Mouse (Mus musculus) liver, embryonic 14 days (tissue): ENCODE data around the gene Ace3. TPM values are rescaled to one million over a fixed set of nuclear protein-coding genes. Genes with fewer than 3 reads are reported as not detected.

ENCODE experiments used
- polyA plus RNA-seq: library from polyadenylated mRNA; depleted of rRNA; stranded (reverse); fragments of >200 nt; gene quantifications from 2 replicates; pipeline ENCODE4 v1.2.3, GENCODE M21; 2012; rRNA removed

Ace3 gene
- not detected in 2 replicates for polyA plus RNA-seq

GRCm38 (mm10) chr11:105994375-105994774 lies at the start of gene Ace3:
Gene Ace3 (plus strand): TSS chr11:105994675.

GRCm38 (mm10) chr11:105952911-105953386 lies 41.5 kb upstream of the Ace3 start, which contains the start of gene Cyb561:
Gene Cyb561 (minus strand): TSS chr11:105953336.

GRCm38 (mm10) chr11:105967741-105968574 lies 26.5 kb upstream of the Ace3 start, which contains the start of gene Ace:
Gene Ace (plus strand): TSS chr11:105967945.

GRCm38 (mm10) chr11:106007821-106008220 lies 13.3 kb downstream of the Ace3 start, which contains the start of gene Kcnh6:
Gene Kcnh6 (plus strand): TSS chr11:106008124.

GRCm38 (mm10) chr11:106036548-106037417 lies 42.3 kb downstream of the Ace3 start, which contains the start of gene Dcaf7:
Gene Dcaf7 (plus strand): TSS chr11:106036872.

Other genes starting within 250 kb of the Ace3 start
- gene Cyb561, start 41.3 kb upstream of the Ace3 start, polyA plus RNA-seq, result 0.86 and 1.1 TPM in 2 replicates
- gene Ace, start 26.7 kb upstream of the Ace3 start, polyA plus RNA-seq, result 0.07 and 0.12 TPM in 2 replicates
- 0.01 TPM in 2 replicates for gene Kcnh6, start 13.4 kb downstream of the Ace3 start, polyA plus RNA-seq
- gene Dcaf7, start 42.2 kb downstream of the Ace3 start, polyA plus RNA-seq, result 15.1 and 16.7 TPM in 2 replicates
- gene Taco1, start 71.4 kb downstream of the Ace3 start, polyA plus RNA-seq, result 9.1 and 9.6 TPM in 2 replicates
- gene Map3k3, start 89.9 kb downstream of the Ace3 start, polyA plus RNA-seq, result 5.1 and 6.2 TPM in 2 replicates
- gene Gm10840, start 166.2 kb downstream of the Ace3 start, polyA plus RNA-seq, result not detected in 2 replicates
- 23.6 and 28.2 TPM in 2 replicates for gene Limd2, start 166.2 kb downstream of the Ace3 start, polyA plus RNA-seq
- gene Strada, start 207.5 kb downstream of the Ace3 start, polyA plus RNA-seq, result 8.8 and 10.2 TPM in 2 replicates
- 21.0 and 21.5 TPM in 2 replicates for gene Ccdc47, start 221.7 kb downstream of the Ace3 start, polyA plus RNA-seq
- 15.8 and 16.0 TPM in 2 replicates for gene Ddx42, start 222.3 kb downstream of the Ace3 start, polyA plus RNA-seq